Mouse (Mus musculus): ENCODE data around the gene Tbc1d16. TPM values are rescaled to one million over a fixed set of nuclear protein-coding genes. Genes with fewer than 3 reads are reported as not detected.
"Not testable (repeated sequence)": the region's sequence is repeated elsewhere in the genome, so short reads cannot be mapped to it uniquely, and the experiment has no call there.

Tbc1d16 gene
- polyA plus RNA-seq, 1 experiment from 2014 or later = 41.1 TPM

GRCm38 (mm10) chr11:119259977-119260376, 31.7 kb upstream of the Tbc1d16 start:
- 90% methylated on average over 8 of the region's 8 CpGs for WGBS
- H3K27ac ChIP-seq (replicated peaks; ENCODE audit: low read depth, low read length) = no peak overlapping the region
- ATAC-seq (ENCODE audit: low FRiP score, low TSS enrichment) (no peak), DNase-seq (no peak)
- no peak overlapping the region for H3K4me3 ChIP-seq (replicated peaks; ENCODE audit: low read depth, low read length)
- H3K27me3 ChIP-seq (ENCODE audit: control insufficient read depth, insufficient read depth, low read length) = no peaks in the 10 kb centered on the region
- no peaks in the 10 kb centered on the region for H3K4me1 ChIP-seq (ENCODE audit: control insufficient read depth, insufficient read depth, low read length)
- no peak overlapping the region for H3K4me2 ChIP-seq (ENCODE audit: low read length)
- H3K36me3 ChIP-seq (ENCODE audit: control insufficient read depth, insufficient read depth, low read length) = peaks cover 9% of the 10 kb centered on the region; the same call in 1 of the 2 replicates
- H3K9me3 ChIP-seq (ENCODE audit: control insufficient read depth, low read length) = no peaks in the 10 kb centered on the region
- no peak overlapping the region for H3K9ac ChIP-seq (replicated peaks; ENCODE audit: low read length)

GRCm38 (mm10) chr11:119258572-119259322, 30.4 kb upstream of the Tbc1d16 start:
- Histone ChIP-seq H3K27ac (replicated peaks; ENCODE audit: low read depth, low read length) (0 out of 2 replicates have a peak overlapping the region, but pooled peaks have one; percentile 3), H3K27me3 (ENCODE audit: control insufficient read depth, insufficient read depth, low read length) (no peaks in the 10 kb centered on the region), H3K4me3 (replicated peaks; ENCODE audit: low read depth, low read length) (peak overlapping the region; percentile 18; the same call in 1 of the 2 replicates), H3K9me3 (ENCODE audit: control insufficient read depth, low read length) (no peaks in the 10 kb centered on the region), H3K4me2 (ENCODE audit: low read length) (peak overlapping the region; percentile 48), H3K9ac (replicated peaks; ENCODE audit: low read length) (peak overlapping the region; percentile 9; the same call in 1 of the 2 replicates), H3K36me3 (ENCODE audit: control insufficient read depth, insufficient read depth, low read length) (peaks cover 4% of the 10 kb centered on the region; the same call in 1 of the 2 replicates), H3K4me1 (ENCODE audit: control insufficient read depth, insufficient read depth, low read length) (no peaks in the 10 kb centered on the region)
- ATAC-seq (ENCODE audit: low FRiP score, low TSS enrichment) = no peak
- WGBS = 67% methylated on average over 23 of the region's 23 CpGs
- peak; percentile 74 for DNase-seq

- peaks cover 4% of the 10 kb centered on the region; the same call in 1 of the 2 replicates for H3K36me3 ChIP-seq (ENCODE audit: control insufficient read depth, insufficient read depth, low read length)
- no peak for ATAC-seq (ENCODE audit: low FRiP score, low TSS enrichment)
- 72% methylated on average over 9 of the region's 9 CpGs for WGBS
Measured at GRCm38 (mm10) chr11:119258216-119258571, 29.9 kb upstream of the Tbc1d16 start.

GRCm38 (mm10) chr11:119256557-119256956, 28.3 kb upstream of the Tbc1d16 start:
- H3K4me3 ChIP-seq (replicated peaks; ENCODE audit: low read depth, low read length); H3K9me3 ChIP-seq (ENCODE audit: control insufficient read depth, low read length); ATAC-seq (ENCODE audit: low FRiP score, low TSS enrichment); H3K4me1 ChIP-seq (ENCODE audit: control insufficient read depth, insufficient read depth, low read length); H3K27me3 ChIP-seq (ENCODE audit: control insufficient read depth, insufficient read depth, low read length); H3K4me2 ChIP-seq (ENCODE audit: low read length); DNase-seq; H3K36me3 ChIP-seq (ENCODE audit: control insufficient read depth, insufficient read depth, low read length); H3K9ac ChIP-seq (replicated peaks; ENCODE audit: low read length); H3K27ac ChIP-seq (replicated peaks; ENCODE audit: low read depth, low read length): not testable (repeated sequence)
- 89% methylated on average over 5 of the region's 5 CpGs for WGBS

More at GRCm38 (mm10) chr11:119258216-119258571, 29.9 kb upstream of the Tbc1d16 start:
- H3K4me1 ChIP-seq (ENCODE audit: control insufficient read depth, insufficient read depth, low read length) = no peaks in the 10 kb centered on the region
- H3K9ac ChIP-seq (replicated peaks; ENCODE audit: low read length) = no peak overlapping the region; the same call in 1 of the 2 replicates
- H3K27me3 ChIP-seq (ENCODE audit: control insufficient read depth, insufficient read depth, low read length) = no peaks in the 10 kb centered on the region
- H3K4me2 ChIP-seq (ENCODE audit: low read length) = peak overlapping the region; percentile 48
- H3K4me3 ChIP-seq (replicated peaks; ENCODE audit: low read depth, low read length) = peak overlapping the region; percentile 18; the same call in 1 of the 2 replicates
- no peaks in the 10 kb centered on the region for H3K9me3 ChIP-seq (ENCODE audit: control insufficient read depth, low read length)
- DNase-seq = no peak
- H3K27ac ChIP-seq (replicated peaks; ENCODE audit: low read depth, low read length) = no peak overlapping the region

GRCm38 (mm10) chr11:119252854-119253541, 24.7 kb upstream of the Tbc1d16 start:
- WGBS = 8% methylated on average over 22 of the region's 22 CpGs
- H3K9me3 ChIP-seq (ENCODE audit: control insufficient read depth, low read length) = no peaks in the 10 kb centered on the region
- no peak overlapping the region for H3K9ac ChIP-seq (replicated peaks; ENCODE audit: low read length)
- DNase-seq (peak; percentile 79), ATAC-seq (ENCODE audit: low FRiP score, low TSS enrichment) (peak; percentile 64; the same call in 1 of the 2 replicates)
- no peak overlapping the region for H3K4me3 ChIP-seq (replicated peaks; ENCODE audit: low read depth, low read length)
- H3K4me1 ChIP-seq (ENCODE audit: control insufficient read depth, insufficient read depth, low read length) = peaks cover 10% of the 10 kb centered on the region
- H3K27ac ChIP-seq (replicated peaks; ENCODE audit: low read depth, low read length) = peak overlapping the region; percentile 27; the same call in 1 of the 2 replicates
- H3K27me3 ChIP-seq (ENCODE audit: control insufficient read depth, insufficient read depth, low read length) = no peaks in the 10 kb centered on the region
- H3K4me2 ChIP-seq (ENCODE audit: low read length) = peak overlapping the region; percentile 43
- H3K36me3 ChIP-seq (ENCODE audit: control insufficient read depth, insufficient read depth, low read length) = no peaks in the 10 kb centered on the region

- ATAC-seq (ENCODE audit: low FRiP score, low TSS enrichment) (no peak), DNase-seq (no peak)
- Histone ChIP-seq H3K9ac (replicated peaks; ENCODE audit: low read length) (no peak overlapping the region), H3K4me1 (ENCODE audit: control insufficient read depth, insufficient read depth, low read length) (peaks cover 10% of the 10 kb centered on the region), H3K27ac (replicated peaks; ENCODE audit: low read depth, low read length) (no peak overlapping the region), H3K36me3 (ENCODE audit: control insufficient read depth, insufficient read depth, low read length) (peaks cover 1% of the 10 kb centered on the region; the same call in 1 of the 2 replicates), H3K4me3 (replicated peaks; ENCODE audit: low read depth, low read length) (no peak overlapping the region), H3K4me2 (ENCODE audit: low read length) (no peak overlapping the region), H3K27me3 (ENCODE audit: control insufficient read depth, insufficient read depth, low read length) (no peaks in the 10 kb centered on the region), H3K9me3 (ENCODE audit: control insufficient read depth, low read length) (no peaks in the 10 kb centered on the region)
- 77% methylated on average over 17 of the region's 17 CpGs for WGBS
Measured at GRCm38 (mm10) chr11:119250998-119251397, 22.7 kb upstream of the Tbc1d16 start.

- Histone ChIP-seq H3K27ac (replicated peaks; ENCODE audit: low read depth, low read length) (no peak overlapping the region), H3K9me3 (ENCODE audit: control insufficient read depth, low read length) (no peaks in the 10 kb centered on the region), H3K4me1 (ENCODE audit: control insufficient read depth, insufficient read depth, low read length) (peaks cover 10% of the 10 kb centered on the region), H3K27me3 (ENCODE audit: control insufficient read depth, insufficient read depth, low read length) (no peaks in the 10 kb centered on the region), H3K9ac (replicated peaks; ENCODE audit: low read length) (no peak overlapping the region), H3K4me3 (replicated peaks; ENCODE audit: low read depth, low read length) (no peak overlapping the region), H3K4me2 (ENCODE audit: low read length) (no peak overlapping the region), H3K36me3 (ENCODE audit: control insufficient read depth, insufficient read depth, low read length) (peaks cover 4% of the 10 kb centered on the region; the same call in 1 of the 2 replicates)
- DNase-seq (peak; percentile 87), ATAC-seq (ENCODE audit: low FRiP score, low TSS enrichment) (no peak; the same call in 1 of the 2 replicates)
- WGBS = 36% methylated on average over 6 of the region's 6 CpGs
Measured at GRCm38 (mm10) chr11:119249011-119249410, 20.7 kb upstream of the Tbc1d16 start.

GRCm38 (mm10) chr11:119245543-119245942, 17.2 kb upstream of the Tbc1d16 start:
- H3K9me3 ChIP-seq (ENCODE audit: control insufficient read depth, low read length); DNase-seq; H3K4me2 ChIP-seq (ENCODE audit: low read length); H3K4me3 ChIP-seq (replicated peaks; ENCODE audit: low read depth, low read length); H3K27ac ChIP-seq (replicated peaks; ENCODE audit: low read depth, low read length); H3K4me1 ChIP-seq (ENCODE audit: control insufficient read depth, insufficient read depth, low read length); H3K27me3 ChIP-seq (ENCODE audit: control insufficient read depth, insufficient read depth, low read length); H3K9ac ChIP-seq (replicated peaks; ENCODE audit: low read length); ATAC-seq (ENCODE audit: low FRiP score, low TSS enrichment): not testable (repeated sequence)
- H3K36me3 ChIP-seq (ENCODE audit: control insufficient read depth, insufficient read depth, low read length) = peaks cover 18% of the 10 kb centered on the region
- 97% methylated on average over 6 of the region's 6 CpGs for WGBS
